Mouse (Mus musculus): ENCODE measurements around the gene Arfip1.

Gene Arfip1

DNA sequence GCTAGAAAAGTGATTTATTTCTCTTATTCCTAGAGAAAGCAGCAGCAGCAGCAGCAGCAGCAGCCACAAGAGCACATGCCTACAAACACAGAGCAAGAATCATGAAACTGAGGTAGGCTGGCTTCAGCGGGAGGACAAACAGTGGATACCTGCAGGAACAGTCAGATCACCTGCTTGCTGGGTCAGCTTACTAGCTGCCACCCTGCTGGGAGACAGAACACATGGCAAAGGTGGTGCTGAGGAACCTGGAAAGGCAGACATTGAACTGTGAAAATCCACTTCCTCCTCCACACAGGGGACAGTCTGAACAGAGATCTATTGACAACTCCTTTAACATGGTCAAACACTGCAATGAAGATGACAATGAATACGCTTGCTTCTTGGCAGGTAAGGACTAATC, 53.4 kb downstream of the Arfip1 start:
- POLR2A ChIA-PET = interaction anchor here in 1 of 4 experiments (0.6 kb wide), 1 partner anchor 142 kb away, joined by 3 read pairs; no protein-coding TSS in a partner anchor

DNA sequence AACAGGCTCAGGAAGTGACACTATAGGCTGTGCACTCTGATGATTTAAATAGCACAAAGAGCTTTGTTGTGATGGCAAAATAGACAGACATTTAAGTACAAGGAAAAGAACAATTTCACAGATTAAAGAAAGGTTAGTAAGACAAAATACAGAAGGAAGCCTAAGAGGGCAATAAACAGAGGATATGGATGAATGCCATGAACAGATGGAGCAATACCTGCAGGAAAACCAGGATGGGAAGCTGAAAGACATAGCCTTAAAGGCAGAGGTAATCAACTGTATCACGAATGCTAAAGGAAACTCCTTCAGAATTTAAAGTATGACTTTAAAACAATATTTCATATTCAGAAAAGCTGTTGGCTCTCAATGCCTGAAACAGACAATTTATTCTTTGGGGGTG, 57.5 kb downstream of the Arfip1 start:
- POLR2A ChIA-PET = interaction anchor here in 1 of 4 experiments (1.0 to 2.2 kb wide), 2 partner anchors 9 to 289 kb away, joined by 3 to 5 read pairs; no protein-coding TSS in a partner anchor
- CTCF ChIA-PET = interaction anchor here in 1 of 4 experiments (1.0 kb wide), 1 partner anchor 173 kb away, joined by 3 read pairs; no protein-coding TSS in a partner anchor

More for the DNA sequence above, 53.4 kb downstream of the Arfip1 start:
- CTCF ChIA-PET = no interaction called here

DNA sequence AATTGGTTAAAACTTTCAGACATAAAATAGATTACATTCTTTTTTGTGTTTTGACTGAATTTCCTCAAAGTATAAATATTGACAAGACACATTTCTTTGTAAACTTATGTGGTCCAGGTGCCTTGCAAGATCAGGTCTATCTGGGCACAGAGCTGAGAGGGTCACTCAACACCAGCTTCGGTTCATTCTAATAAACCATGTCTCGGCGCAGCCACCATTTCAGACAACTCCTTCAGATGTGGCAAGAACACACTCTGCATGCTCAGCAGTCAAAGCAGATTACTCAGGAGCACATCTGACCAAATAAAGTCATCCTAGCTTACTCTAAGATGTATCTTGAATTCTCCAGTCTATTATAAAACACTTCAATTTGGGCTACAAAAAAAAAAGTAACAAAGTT, 66.3 kb downstream of the Arfip1 start:
- POLR2A ChIA-PET = interaction anchor here in 1 of 4 experiments (1.5 kb wide), 1 partner anchor 10 kb away, joined by 5 read pairs; no protein-coding TSS in a partner anchor
- CTCF ChIA-PET = no interaction called here

DNA sequence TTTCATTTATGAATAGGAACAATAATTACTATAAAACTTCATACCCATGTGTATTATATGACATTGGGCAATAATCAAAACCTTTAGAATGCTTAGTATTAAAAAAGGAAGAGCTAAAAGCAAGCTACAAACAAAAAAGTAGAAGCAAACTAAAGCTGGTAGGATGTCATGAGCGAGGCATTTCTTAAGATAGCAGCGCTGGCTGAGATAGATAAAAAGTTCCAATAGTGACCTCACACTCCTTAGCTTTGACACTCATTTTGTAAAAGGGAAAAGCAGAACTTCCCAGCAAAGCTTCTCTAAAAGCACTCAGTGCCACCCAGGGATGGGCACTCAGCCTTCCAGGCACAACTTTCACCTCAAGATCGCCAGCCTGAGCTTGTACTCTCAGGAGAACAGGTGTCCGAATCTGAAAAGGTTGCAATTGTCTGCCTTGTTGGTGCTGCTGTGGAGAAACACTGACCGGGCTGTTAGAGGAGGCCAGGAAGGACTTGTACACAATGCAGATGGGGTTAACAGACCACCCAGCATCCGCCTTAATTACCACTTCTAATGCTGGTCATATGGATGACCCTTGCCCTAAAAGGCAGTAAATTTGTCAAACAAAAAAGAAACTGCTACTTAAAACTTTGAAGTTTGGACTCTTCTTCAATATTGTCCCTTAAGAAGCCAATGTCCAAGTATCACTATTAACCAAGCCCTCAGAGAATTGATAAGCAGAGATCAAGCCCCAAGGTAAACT, 69.5 kb downstream of the Arfip1 start:
- ChIA-PET POLR2A (interaction anchor here in 1 of 4 experiments (0.5 kb wide), 1 partner anchor 19 kb away, joined by 5 read pairs; no protein-coding TSS in a partner anchor), CTCF (no interaction called here)

DNA sequence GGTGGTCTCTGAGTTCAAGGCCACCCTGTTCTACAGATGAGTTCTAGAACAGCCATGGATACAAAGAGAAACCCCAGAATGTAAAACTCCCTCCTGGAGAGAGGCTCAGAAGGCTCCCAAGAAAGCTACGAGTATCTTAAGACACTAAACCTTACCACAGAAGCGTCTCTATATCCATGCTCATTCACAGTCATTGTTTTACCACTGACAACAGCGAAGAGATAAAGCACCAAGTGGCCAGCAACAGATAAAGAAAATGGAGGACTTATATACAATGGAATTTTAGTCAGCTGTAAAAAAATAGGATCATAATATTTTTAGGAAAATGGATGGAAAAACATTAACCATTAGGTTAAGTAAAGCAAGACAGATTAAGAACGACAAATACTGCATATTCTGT, 77.2 kb downstream of the Arfip1 start:
- CTCF ChIA-PET = interaction anchor here in 1 of 4 experiments (0.6 kb wide), 1 partner anchor 744 kb away, joined by 4 read pairs; no protein-coding TSS in a partner anchor
- POLR2A ChIA-PET = interaction anchor here in 1 of 4 experiments (0.5 kb wide), 1 partner anchor 469 kb away, joined by 3 read pairs; no protein-coding TSS in a partner anchor

DNA sequence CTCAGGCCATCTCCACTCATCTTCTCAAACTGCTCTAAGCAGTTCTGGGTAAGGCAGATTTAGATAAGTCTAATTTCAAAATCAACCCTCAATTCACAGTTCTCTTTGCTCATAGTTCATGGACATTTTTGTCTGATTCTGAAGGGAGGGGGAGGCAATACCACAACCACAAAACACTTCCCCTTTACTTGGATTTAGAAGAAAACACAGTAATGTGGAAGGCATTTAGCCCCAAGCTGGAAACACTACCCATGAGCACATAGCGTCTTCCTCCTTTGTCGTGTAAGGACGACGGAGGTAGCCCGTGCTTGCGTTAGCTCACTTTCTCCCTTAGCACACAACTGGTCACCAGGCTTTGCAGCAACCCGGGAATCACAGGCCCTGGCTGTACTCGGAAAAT, 78.1 kb downstream of the Arfip1 start:
- CTCF ChIA-PET = no interaction called here

DNA sequence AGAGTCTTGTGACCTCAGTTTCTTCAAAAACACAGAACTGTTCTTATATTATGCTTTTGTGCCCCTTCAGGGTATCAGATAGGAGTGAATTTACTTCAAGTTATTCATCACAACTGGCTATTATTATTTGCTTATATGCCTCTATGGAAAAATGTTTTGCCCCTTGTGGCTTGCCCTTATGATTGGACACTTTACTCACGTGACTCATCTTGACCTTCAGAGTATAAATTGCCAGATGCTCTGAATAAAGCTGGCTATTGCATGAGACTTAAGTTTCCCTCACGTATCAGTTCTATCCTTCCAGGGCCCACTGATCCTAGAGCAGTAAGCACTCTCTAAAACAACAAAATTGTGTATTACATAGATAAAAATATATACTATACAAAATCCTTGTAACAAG, 80.3 kb downstream of the Arfip1 start:
- ChIA-PET POLR2A (no interaction called here), CTCF (no interaction called here)

More for the DNA sequence above, 78.1 kb downstream of the Arfip1 start:
- POLR2A ChIA-PET = no interaction called here

DNA sequence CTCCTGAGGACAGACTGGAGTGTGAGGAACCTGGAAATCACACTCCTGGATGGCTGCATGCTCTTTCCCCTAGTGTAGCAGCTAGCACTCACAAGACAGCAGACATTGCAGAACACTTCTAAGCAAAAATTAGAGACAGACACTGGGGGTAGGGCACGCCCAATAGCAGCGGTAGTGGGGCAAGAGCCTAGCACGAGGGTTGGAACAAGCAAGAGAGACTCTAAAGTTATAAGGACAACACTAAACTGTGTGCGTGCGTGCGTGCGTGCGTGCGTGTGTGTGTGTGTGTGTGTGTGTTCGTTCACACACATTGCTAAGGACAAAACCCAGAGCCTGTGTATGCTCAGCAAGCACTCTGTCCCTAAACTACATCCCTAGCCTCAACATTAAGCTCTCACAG, 81.9 kb downstream of the Arfip1 start:
- POLR2A ChIA-PET = interaction anchor here in 1 of 4 experiments (1.6 kb wide), 1 partner anchor 10 kb away, joined by 5 read pairs; no protein-coding TSS in a partner anchor

DNA sequence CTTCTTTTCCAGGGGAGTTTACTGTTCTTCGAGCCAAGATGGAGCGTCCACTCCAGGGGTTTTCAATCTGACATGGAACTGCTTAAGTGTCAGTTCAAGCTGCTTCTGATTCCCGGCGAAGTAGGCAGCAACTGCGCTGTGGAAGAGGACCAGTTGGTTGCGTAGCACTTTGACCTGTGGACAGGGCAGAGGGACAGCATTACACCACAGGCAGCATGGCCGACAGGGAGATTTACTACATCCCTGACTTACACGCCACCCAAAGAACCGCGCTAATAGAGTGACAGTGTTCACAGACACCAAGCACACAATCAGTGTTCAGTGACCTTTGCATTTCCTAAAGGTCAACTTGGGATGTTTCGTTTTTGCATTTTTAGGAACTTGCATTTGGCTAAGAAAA, 84.7 kb downstream of the Arfip1 start:
- CTCF ChIA-PET = interaction anchor here in 1 of 4 experiments (0.5 kb wide), 1 partner anchor 162 kb away, joined by 4 read pairs; no protein-coding TSS in a partner anchor
- POLR2A ChIA-PET = interaction anchor here in 2 of 4 experiments (0.6 to 1.1 kb wide), 2 partner anchors 10 to 19 kb away, joined by 3 to 6 read pairs; no protein-coding TSS in a partner anchor

More for the DNA sequence above, 81.9 kb downstream of the Arfip1 start:
- CTCF ChIA-PET = no interaction called here

DNA sequence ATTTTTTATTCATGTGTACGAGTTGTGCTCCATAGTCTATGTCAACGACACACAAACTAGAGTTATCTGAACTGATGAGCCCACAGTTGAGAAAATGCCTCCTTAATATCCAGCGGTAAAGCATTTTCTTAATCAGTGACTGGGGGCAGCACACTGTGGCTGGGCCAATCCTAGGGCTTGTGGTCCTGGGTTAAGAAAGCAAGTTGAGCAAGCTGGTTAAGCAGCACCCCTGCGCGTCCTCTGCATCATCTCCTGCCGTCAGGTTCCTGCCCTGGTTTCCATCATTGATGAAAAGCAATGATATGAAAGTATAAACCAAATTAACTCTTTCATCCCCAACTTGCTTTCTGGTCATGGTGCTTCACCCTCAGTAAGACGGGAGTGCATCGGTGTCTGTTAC, 89.8 kb downstream of the Arfip1 start:
- CTCF ChIA-PET = no interaction called here
- POLR2A ChIA-PET = interaction anchor here in 1 of 4 experiments (5.5 kb wide), 1 partner anchor 13 kb away, joined by 29 read pairs; the partner anchor contains the start of gene Fhdc1

DNA sequence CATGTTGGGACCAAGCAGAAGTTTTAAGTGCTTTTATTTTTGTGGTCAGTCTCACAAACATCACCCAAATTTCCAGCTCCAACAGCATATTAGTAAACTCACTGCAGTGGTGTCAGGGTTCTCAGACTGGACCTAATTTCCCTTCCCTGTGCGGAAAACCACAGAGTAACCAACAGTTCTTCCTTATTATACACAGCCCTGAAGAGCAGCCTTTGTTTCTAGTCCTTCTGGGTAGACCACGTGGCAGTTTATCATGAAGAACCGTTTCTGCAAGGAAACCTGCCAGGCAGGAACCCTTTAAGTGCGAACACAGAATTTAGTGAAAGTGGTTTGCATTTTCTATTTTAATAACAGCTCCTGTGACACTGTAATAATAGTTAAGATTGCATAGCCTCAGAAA, 90.3 kb downstream of the Arfip1 start:
- ChIA-PET CTCF (interaction anchor here in 3 of 4 experiments (1.0 to 1.2 kb wide), 3 partner anchors 11 to 140 kb away, joined by 3 to 5 read pairs (median 3); partner anchors contain the start of gene Fhdc1 (in 1 of the 3)), POLR2A (interaction anchor here in 2 of 4 experiments (1.0 to 5.5 kb wide), 3 partner anchors 12 to 26 kb away, joined by 3 to 29 read pairs (median 10); partner anchors contain the start of gene Fhdc1 (in 2 of the 2))

DNA sequence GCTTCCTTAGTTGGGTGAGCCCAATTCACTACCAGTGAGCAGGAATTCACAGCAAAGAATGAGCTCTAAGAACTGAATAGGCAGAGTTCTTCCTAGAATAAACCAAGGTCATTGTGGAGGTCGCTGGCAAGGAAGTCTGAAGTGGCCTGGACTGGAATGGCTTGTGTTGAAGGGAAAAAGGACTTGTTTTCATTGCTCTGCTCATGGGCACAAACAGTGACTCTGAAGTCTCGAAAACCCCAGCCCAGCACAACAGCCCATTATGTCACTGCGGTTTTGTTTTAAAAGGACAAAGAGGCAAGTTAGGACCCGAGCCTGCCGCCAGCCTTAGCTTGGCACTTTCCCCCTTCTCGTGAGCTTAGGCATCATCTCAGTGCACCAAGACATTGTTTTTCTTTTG, 93.7 kb downstream of the Arfip1 start:
- CTCF ChIA-PET = interaction anchor here in 2 of 4 experiments (1.0 to 1.3 kb wide), 2 partner anchors 10 kb away, joined by 3 to 4 read pairs; no protein-coding TSS in a partner anchor

DNA sequence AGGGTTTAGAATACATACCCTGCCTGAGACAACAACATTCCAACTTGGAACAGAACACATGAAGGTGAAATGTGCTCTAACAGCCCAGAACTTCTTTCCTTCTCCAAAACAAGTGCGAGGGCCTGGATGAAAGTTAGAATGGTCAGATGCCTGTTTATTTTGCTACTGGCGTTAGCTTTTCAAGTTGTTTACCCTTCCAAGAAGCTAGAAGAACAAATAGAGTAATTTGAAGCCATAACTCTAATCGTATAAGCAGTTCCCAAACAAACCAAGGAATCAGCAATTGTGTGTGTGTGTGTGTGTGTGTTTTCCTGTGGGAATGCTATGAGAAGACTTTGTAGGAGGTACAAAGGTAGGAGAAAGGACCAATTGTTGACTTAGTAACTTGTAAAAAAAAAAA, 97.5 kb downstream of the Arfip1 start:
- POLR2A ChIA-PET = interaction anchor here in 2 of 4 experiments (0.6 to 1.1 kb wide), 4 partner anchors 11 to 515 kb away, joined by 3 read pairs; no protein-coding TSS in a partner anchor

More for the DNA sequence above, 93.7 kb downstream of the Arfip1 start:
- POLR2A ChIA-PET = interaction anchor here in 2 of 4 experiments (0.9 to 5.5 kb wide), 6 partner anchors 8 to 43 kb away, joined by 3 to 29 read pairs (median 6); partner anchors contain the start of gene Fhdc1 (in 1 of the 2)

DNA sequence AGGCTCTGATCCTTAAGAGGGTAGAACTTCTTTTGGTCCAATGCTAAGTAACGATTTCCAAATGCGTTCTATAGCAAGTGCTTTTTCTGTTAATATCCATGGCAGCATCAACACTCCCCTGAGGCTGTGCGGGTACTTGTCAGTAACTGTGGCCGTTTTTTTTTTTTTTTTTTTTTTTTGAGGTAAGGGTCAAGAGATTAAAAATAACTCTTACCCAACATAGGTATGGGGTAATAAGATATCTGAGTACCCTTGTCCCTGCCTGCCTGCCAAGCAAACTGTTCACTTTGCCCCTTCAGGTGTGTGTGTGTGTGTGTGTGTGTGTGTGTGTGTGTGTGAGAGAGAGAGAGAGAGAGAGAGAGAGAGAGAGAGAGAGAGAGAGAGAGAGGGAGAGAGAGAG, 98.1 kb downstream of the Arfip1 start:
- ChIA-PET CTCF (no interaction called here), POLR2A (interaction anchor here in 2 of 4 experiments (0.6 to 1.0 kb wide), 3 partner anchors 10 to 514 kb away, joined by 3 read pairs; no protein-coding TSS in a partner anchor)

More for the DNA sequence above, 97.5 kb downstream of the Arfip1 start:
- CTCF ChIA-PET = no interaction called here

DNA sequence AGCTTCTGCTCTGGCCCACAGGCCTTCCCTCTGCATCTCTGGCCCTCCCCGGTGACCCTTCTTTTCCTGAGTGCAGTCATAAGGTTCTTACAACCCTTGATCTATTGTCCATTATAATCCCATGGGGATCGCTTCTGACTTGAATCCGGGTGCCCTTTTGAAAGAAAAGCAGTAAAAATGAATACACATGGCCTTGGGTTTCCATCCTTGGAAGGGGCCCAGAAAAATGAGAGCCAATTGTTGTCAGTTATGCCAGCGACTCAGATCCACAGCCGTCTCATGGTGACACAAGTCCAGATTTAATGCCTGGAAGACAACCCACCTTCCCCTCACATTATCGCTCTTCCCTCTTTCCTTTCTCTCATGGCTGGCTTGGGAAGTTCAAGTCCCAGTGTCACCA, 100.3 kb downstream of the Arfip1 start:
- ChIA-PET CTCF (interaction anchor here in 1 of 4 experiments (2.0 kb wide), 1 partner anchor 126 kb away, joined by 6 read pairs; no protein-coding TSS in a partner anchor), POLR2A (interaction anchor here in 1 of 4 experiments (1.2 kb wide), 1 partner anchor 9 kb away, joined by 3 read pairs; no protein-coding TSS in a partner anchor)

DNA sequence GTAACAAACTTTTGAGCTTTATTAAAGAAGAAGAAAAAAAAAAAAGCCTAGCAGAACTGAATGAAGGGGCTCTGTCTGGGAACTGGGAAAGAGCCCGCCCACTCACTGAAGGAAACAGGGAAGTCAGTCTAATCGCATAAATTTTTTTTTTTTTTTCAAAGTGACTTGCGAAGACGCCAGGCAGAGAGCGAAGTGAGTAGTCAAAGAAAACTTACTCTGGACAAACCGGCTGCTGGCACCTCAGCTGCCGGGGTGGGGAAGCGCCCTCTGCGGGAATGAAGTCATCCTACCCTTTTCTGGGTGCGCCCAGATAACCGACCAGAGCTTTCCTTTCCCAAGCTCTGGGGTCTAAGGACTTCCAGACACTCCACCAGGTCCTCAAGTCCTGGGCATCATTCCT, 101.3 kb downstream of the Arfip1 start:
- ChIA-PET POLR2A (interaction anchor here (0.6 to 3.5 kb wide), 21 partner anchors 8 to 410 kb away, joined by 3 to 29 read pairs (median 4); no protein-coding TSS in a partner anchor), CTCF (interaction anchor here (0.5 to 2.8 kb wide), 29 partner anchors 10 to 1371 kb away, joined by 3 to 13 read pairs (median 4); no protein-coding TSS in a partner anchor)

DNA sequence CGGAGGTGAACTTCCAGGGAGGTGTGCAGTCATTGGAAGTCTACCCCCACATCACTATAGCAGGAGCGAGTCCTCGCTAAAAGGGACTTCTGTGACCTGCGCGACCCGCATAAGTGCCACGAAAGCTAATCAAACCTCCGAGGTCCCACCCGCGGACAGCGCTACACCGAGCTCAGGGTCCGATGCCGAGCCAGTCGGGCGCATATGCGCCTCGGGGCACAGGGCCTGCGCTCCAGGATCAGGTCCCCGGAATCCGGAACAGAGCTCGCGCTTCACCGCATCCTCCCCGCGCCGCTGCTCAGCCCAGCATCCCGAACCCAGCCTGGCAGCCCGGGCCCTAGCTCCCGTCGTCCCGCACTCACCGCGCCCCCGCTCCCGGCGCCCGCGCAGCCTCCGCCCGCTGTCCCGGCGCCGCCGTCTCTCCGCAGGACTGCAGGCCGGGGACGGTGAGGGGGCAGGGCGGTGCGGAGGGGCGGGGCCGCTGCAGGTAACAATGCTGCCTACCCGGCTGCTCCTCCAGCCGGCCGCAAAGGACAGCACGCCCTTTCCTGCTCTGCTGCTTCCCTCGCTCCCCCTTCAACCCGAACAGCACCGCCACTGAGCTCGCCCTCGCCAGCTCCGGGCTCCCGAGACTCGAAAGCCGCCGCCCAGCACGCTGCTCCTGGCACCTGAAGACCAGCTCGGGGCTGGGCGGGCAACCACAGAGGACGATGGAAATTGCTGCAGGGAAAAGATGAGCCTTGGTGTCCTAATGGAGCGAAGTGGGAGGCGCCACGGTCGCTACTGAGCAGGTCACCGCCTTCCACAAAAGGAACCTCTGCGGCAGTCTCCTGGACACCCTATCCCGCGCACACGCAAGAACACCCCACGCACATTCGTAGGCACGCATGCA, 102.2 kb downstream of the Arfip1 start, which contains the start of gene Fhdc1:
Gene Fhdc1, minus strand, starts transcription at position 424 of the 892 bp plus-strand sequence.
- ChIA-PET POLR2A (interaction anchor here in 3 of 4 experiments (0.5 to 3.5 kb wide), 28 partner anchors 9 to 525 kb away, joined by 3 to 29 read pairs (median 3); no protein-coding TSS in a partner anchor), CTCF (interaction anchor here (0.5 to 2.8 kb wide), 23 partner anchors 11 to 1370 kb away, joined by 3 to 13 read pairs (median 5); no protein-coding TSS in a partner anchor)
